Mouse (Mus musculus) spleen, postnatal 36 days (tissue): ENCODE results near the gene Gm45208.
A peak's percentile ranks its signal among the peaks of the same experiment; 100 is the strongest.

Source experiments
- DNase-seq, 2 experiments: peaks; one replicate each; pipeline ENCODE4 v3.0.0; 2022; ENCODE audit warnings: low spot score in 2 of 2, mixed read lengths in 1 of 2

The Gm45208 gene

DNA sequence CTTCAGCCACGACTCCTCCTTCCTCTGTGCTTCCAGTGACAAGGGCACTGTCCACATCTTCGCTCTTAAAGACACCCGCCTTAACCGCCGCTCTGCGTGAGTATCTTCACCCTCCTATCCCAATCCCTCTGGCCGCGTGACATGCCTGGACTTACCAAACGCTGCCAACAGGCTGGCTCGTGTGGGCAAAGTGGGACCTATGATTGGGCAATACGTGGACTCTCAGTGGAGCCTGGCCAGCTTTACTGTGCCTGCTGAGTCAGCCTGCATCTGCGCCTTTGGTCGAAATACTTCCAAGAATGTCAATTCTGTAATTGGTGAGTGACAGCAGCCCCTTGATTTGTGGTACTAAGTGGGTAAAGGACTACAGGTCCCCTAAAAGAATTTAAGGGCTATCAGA is 5.1 kb downstream of the Gm45208 start:
- no peak for DNase-seq

- peak; percentile 84 to 87 for DNase-seq
These were observed 6.3 kb downstream of the Gm45208 start, which contains the start of gene Praf2 for GRCm38 (mm10) chrX:7728215-7728921. Gene Praf2, plus strand, starts transcription at chrX:7728439.

GRCm38 (mm10) chrX:7728922-7729265 is 6.8 kb downstream of the Gm45208 start:
- no peak for DNase-seq

GRCm38 (mm10) chrX:7733571-7734156 is 11.6 kb downstream of the Gm45208 start:
- peak; percentile 71 to 72 for DNase-seq

GRCm38 (mm10) chrX:7739336-7740081 is 17.5 kb downstream of the Gm45208 start:
- no peak for DNase-seq

GRCm38 (mm10) chrX:7740082-7740819 is 18.2 kb downstream of the Gm45208 start:
- no peak for DNase-seq

GRCm38 (mm10) chrX:7741103-7741502 is 19.1 kb downstream of the Gm45208 start:
- DNase-seq, result no peak

- no peak for DNase-seq
These were observed 21.4 kb downstream of the Gm45208 start for GRCm38 (mm10) chrX:7743470-7743869.

GRCm38 (mm10) chrX:7744940-7745339 is 22.9 kb downstream of the Gm45208 start:
- no peak for DNase-seq

DNA sequence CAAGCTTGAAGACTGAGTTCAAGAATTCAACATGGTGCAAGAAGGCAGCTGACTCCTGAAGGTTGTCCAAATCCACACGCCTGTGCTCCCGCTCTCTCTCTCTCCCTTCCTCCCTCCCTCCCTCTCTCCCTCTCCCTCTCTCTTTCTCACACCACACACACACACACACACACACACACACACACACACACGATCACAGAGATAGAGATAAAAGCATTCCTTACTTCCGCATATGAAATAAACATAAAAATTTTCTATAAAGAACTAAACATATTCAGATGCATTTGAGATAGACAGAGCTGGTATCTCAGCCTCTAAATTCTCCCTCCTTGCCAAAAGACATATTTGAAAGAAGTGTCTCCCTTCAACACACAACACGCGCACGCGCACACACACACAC is 23.4 kb downstream of the Gm45208 start:
- DNase-seq, result no peak

- no peak for DNase-seq
These were observed 28.5 kb downstream of the Gm45208 start, which contains the start of gene Ccdc120 for GRCm38 (mm10) chrX:7750432-7751116. Gene Ccdc120, minus strand, starts transcription at chrX:7750905.

DNA sequence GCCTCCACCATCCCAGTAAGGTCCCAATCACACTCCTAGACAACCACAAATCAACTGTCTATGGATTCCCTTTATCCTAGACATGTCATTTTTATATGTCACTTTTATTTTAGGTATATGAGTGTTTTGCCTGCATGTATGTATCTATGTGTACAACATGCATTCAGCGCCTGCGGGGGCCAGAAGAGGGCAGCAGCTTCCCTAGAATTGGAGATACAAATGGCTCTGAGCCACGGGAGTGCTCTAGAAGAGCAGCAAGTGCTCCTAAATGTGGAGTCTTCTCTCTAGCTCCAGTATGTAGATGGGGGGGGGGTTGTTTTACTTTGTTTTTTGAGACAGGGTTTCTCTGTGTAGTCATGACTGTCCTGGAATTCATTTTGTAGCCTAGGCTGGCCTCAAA is 31.6 kb downstream of the Gm45208 start:
- peak in 1 of 2 experiments; percentile 31 for DNase-seq

- peak; percentile 88 to 93 for DNase-seq
These were observed 40.3 kb downstream of the Gm45208 start, which contains the start of gene Tfe3 for GRCm38 (mm10) chrX:7762137-7762920. Gene Tfe3, plus strand, starts transcription at chrX:7762560.

- no peak for DNase-seq
These were observed 40.8 kb downstream of the Gm45208 start for GRCm38 (mm10) chrX:7762921-7763197.

DNA sequence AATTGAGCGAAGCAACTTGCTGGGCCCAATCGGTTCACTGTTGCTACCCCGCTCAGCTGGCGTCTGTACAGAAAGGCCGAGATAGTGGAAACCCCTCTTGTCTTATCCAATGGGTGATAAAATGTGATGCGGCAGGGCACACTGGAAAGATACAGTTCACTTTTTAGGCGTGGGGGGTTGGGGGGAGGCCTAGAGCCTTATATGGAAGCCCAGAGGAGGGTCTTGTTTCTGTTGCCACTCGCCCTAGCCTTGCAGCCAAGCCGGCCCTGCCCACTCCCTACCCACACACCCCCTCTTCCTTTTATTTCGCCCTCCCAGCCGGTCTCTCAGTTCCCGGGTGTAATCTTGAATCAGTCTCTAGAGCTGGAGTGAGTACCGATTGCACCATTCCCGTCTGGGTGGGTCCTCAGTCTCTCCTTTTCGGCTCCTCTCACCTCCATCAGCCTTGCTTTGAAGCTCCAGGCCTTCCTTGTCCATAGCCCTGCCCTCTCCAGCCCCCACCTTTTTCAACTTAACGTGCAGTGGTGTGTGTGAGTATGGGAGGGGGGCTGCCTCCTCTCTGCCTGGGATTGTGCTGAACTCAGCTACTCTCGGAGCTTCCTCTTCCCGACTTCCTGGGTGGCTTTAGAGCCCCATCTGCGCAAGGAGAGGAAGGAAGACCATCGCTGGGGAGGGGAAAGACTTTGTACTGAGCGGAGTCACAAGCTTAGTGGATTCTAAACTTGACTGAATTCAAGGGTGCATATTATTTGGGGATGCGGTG is 41.8 kb downstream of the Gm45208 start:
- peak; percentile 14 to 15 for DNase-seq

DNA sequence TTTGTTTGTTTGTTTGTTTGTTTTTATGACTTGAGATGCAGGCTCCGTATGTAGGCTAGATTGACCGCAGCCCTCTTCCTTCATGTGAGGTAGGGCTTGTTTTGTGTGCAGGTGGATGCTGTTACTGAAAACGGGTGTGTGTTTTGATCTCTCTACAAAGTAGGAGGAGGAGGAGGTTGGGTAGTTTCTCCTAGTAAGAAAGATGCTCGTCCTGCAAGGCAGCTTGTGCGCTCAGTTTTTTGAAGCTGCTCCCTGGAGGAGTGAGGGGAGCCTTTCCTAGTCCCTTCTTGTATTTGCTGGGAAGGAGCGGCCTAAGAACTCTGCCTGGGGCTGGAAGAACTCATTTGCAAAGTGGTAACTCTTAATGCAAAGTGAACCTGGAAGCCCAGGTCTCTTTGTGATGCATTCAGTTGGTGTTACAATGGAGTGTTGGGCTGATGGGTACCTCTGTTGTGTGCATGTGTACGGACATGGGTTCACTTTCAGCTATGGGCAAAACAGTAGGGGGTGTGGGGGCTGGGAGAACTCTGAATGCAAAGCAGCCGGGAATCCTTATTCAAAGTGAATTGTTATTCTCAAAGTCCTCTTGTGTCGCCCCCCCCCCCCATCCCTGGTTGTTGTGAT is 42.7 kb downstream of the Gm45208 start:
- DNase-seq, result no peak

- no peak for DNase-seq
These were observed 43.2 kb downstream of the Gm45208 start for GRCm38 (mm10) chrX:7765281-7765670.

- no peak for DNase-seq
These were observed 43.7 kb downstream of the Gm45208 start for GRCm38 (mm10) chrX:7765764-7766163.

DNA sequence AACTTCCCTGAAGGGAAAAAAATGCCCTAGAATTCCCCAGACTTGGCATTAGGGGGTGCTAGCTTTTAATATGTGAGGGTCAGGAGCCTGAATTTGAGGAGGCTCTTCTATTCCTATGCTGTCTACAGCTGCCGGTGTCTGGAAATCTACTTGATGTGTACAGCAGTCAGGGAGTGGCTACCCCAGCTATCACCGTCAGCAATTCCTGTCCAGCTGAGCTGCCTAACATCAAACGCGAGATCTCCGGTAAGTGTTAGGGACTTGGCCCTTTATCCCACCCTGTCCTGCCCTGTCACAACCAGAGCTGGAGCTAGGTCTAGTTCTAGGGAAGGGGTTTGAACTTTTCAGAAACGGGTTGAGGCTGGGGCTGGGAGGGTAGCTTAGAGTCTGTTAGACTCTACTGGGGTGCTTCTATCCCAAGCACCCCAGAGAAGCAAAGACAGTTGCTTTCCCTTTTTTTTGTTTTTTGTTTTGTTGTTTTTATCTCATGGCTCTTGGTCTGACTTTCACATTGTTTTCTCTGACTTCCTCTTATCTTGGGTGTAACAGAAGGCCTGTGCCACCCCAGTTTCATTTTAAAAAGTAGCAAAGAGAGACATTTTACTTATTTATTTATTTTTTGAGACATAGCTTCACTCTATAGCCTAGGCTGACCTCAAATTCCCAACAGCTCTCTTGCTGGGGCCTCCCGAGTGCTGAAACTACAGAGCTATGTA is 47.4 kb downstream of the Gm45208 start:
- no peak for DNase-seq
